Mouse (Mus musculus): ENCODE measurements around the gene Cdc37. TPM values are rescaled to one million over a fixed set of nuclear protein-coding genes. Genes with fewer than 3 reads are reported as not detected.

Cdc37 gene
- polyA plus RNA-seq, 1 experiment from 2014 or later = 215 TPM

DNA sequence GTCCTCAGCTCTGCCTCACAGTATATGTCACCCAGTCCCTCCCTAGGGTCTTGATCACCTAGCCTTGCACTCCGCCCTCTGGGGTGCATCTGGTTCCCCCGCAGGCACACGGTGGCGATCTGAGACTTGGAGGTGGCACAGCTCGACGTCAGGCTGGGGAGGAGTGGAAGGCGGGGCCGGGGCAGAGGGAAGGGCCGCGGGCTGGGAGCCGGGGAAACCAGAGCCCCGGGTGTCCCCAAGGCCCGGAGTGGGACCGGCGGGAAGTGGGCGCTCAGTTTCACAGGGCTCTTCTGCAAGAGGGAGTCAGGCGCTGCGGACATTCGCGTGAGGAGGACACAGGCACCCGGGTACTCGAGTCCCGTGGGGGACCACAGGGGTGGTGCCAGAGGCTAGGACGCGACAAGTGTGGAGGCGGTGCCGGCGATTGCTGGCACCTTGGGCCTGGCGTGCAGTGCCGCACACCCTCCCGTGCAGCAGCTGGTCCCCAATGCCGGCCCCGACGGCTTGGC is 34.2 kb upstream of the Cdc37 start:
- Histone ChIP-seq H3K4me1 (peaks cover 4% of the 10 kb centered on the region; the same call in 1 of the 2 replicates), H3K27ac (no peak overlapping the region), H3K27me3 (replicated peaks) (peaks cover 23% of the 10 kb centered on the region), H3K9me3 (no peaks in the 10 kb centered on the region), H3K9ac (no peak overlapping the region), H3K4me2 (peak overlapping the region; percentile 31), H3K4me3 (no peak overlapping the region), H3K36me3 (replicated peaks) (no peaks in the 10 kb centered on the region)
- ATAC-seq (replicated peaks) = no peak
- 7% methylated on average over 31 of the region's 34 CpGs for WGBS

GRCm38 (mm10) chr9:21183421-21183820 is 33.6 kb upstream of the Cdc37 start:
- WGBS = 83% methylated on average over 6 of the region's 6 CpGs
- no peaks in the 10 kb centered on the region for H3K9me3 ChIP-seq
- no peak overlapping the region for H3K27ac ChIP-seq
- peaks cover 23% of the 10 kb centered on the region for H3K27me3 ChIP-seq (replicated peaks)
- no peak for ATAC-seq (replicated peaks)
- no peaks in the 10 kb centered on the region for H3K36me3 ChIP-seq (replicated peaks)
- H3K9ac ChIP-seq = no peak overlapping the region
- H3K4me1 ChIP-seq = peaks cover 4% of the 10 kb centered on the region; the same call in 1 of the 2 replicates
- H3K4me3 ChIP-seq = no peak overlapping the region
- H3K4me2 ChIP-seq = 0 out of 2 replicates have a peak overlapping the region, but pooled peaks have one; percentile 31

DNA sequence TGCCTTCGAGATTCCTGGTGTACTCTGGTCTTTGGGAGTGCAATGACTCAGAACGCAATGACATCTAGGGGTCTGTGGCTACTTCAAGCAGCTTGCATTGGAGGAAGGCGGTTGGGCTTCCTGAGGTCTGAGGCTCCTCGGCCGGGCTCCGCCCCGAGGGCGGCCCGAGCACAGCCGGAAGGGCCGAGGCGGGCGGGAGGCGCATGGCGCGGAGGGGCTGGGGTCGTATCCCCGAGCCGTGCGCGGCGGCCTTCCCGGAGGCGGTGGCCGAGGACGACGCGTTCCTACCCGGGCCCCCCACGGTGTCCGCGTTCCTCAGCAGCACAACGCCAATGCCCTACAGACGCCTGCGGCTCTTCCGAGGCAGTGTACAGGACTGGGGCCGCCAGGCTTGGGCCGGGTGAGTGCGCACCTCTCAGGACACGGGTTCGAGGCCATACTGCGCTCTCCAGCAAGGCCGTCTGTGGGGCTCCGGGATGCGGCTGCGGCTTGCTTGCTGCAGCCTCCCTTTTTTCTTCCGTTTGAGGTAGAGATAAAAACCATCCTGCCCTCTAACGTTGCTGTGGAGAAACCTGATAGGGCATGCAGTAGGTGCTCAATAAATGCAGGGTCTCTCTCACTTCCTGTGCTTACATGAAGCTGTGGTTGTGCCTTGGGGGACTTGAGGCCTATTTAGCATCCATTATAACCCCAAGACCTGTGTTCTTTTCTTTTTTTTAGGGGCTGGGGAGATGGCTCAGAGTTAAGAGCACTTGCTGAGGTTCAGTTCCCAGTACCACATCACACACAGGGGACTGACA is 31.8 kb upstream of the Cdc37 start:
- no peaks in the 10 kb centered on the region for H3K9me3 ChIP-seq
- no peak overlapping the region for H3K9ac ChIP-seq
- no peak for ATAC-seq (replicated peaks)
- no peaks in the 10 kb centered on the region for H3K36me3 ChIP-seq (replicated peaks)
- peaks cover 23% of the 10 kb centered on the region for H3K27me3 ChIP-seq (replicated peaks)
- H3K27ac ChIP-seq = no peak overlapping the region
- H3K4me2 ChIP-seq = peak overlapping the region; percentile 29
- H3K4me1 ChIP-seq = peaks cover 4% of the 10 kb centered on the region; the same call in 1 of the 2 replicates
- WGBS = 6% methylated on average over 48 of the region's 48 CpGs
- peak overlapping the region; percentile 5; the same call in 1 of the 2 replicates for H3K4me3 ChIP-seq

DNA sequence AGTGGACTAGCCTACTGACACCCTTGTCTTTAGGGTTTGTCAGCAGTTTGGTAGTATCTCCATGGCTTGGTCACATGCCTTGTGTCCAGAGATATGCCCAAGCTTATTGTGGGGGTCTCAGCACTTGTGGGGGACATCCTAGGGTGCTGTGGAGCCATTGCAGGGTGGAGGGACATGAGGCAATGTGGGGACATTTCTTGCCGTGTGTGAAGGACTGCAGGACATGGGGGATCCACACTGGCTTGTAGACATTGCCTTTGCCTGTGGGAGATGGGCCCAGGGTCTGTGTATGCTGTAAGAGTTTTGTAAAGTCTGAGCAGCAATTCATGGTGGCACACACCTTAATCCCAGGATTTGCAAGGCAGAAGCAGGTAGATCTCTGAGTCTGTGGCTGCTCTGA is 31.1 kb upstream of the Cdc37 start:
- no peaks in the 10 kb centered on the region for H3K36me3 ChIP-seq (replicated peaks)
- no peak overlapping the region for H3K4me3 ChIP-seq
- H3K4me1 ChIP-seq = peaks cover 4% of the 10 kb centered on the region; the same call in 1 of the 2 replicates
- H3K9ac ChIP-seq = no peak overlapping the region
- H3K4me2 ChIP-seq = no peak overlapping the region
- ATAC-seq (replicated peaks) = no peak
- H3K27me3 ChIP-seq (replicated peaks) = peaks cover 23% of the 10 kb centered on the region
- no peaks in the 10 kb centered on the region for H3K9me3 ChIP-seq
- WGBS = 54% methylated on average over 1 of the region's 1 CpGs
- H3K27ac ChIP-seq = no peak overlapping the region

- ATAC-seq (replicated peaks) = no peak
- Histone ChIP-seq H3K4me1 (peaks cover 4% of the 10 kb centered on the region; the same call in 1 of the 2 replicates), H3K36me3 (replicated peaks) (no peaks in the 10 kb centered on the region), H3K9me3 (no peaks in the 10 kb centered on the region), H3K27me3 (replicated peaks) (peaks cover 23% of the 10 kb centered on the region), H3K4me2 (no peak overlapping the region), H3K9ac (no peak overlapping the region), H3K4me3 (no peak overlapping the region), H3K27ac (no peak overlapping the region)
- 54% methylated on average over 4 of the region's 4 CpGs for WGBS
Measured at GRCm38 (mm10) chr9:21180402-21180801, 30.6 kb upstream of the Cdc37 start.

GRCm38 (mm10) chr9:21172364-21172763 is 22.6 kb upstream of the Cdc37 start:
- Histone ChIP-seq H3K9me3 (no peaks in the 10 kb centered on the region), H3K27ac (no peak overlapping the region), H3K4me3 (no peak overlapping the region), H3K4me2 (no peak overlapping the region), H3K9ac (no peak overlapping the region), H3K27me3 (replicated peaks) (peaks cover 19% of the 10 kb centered on the region), H3K4me1 (peaks cover 4% of the 10 kb centered on the region; the same call in 1 of the 2 replicates), H3K36me3 (replicated peaks) (no peaks in the 10 kb centered on the region)
- WGBS = 81% methylated on average over 6 of the region's 6 CpGs
- ATAC-seq (replicated peaks) = no peak

GRCm38 (mm10) chr9:21169157-21169556 is 19.4 kb upstream of the Cdc37 start:
- no peaks in the 10 kb centered on the region for H3K36me3 ChIP-seq (replicated peaks)
- no peaks in the 10 kb centered on the region for H3K9me3 ChIP-seq
- ATAC-seq (replicated peaks) = no peak
- H3K4me2 ChIP-seq = no peak overlapping the region
- H3K4me3 ChIP-seq = no peak overlapping the region
- H3K27ac ChIP-seq = no peak overlapping the region
- peaks cover 51% of the 10 kb centered on the region for H3K27me3 ChIP-seq (replicated peaks)
- 40% methylated on average over 1 of the region's 1 CpGs for WGBS
- H3K4me1 ChIP-seq = peaks cover 26% of the 10 kb centered on the region
- H3K9ac ChIP-seq = no peak overlapping the region

DNA sequence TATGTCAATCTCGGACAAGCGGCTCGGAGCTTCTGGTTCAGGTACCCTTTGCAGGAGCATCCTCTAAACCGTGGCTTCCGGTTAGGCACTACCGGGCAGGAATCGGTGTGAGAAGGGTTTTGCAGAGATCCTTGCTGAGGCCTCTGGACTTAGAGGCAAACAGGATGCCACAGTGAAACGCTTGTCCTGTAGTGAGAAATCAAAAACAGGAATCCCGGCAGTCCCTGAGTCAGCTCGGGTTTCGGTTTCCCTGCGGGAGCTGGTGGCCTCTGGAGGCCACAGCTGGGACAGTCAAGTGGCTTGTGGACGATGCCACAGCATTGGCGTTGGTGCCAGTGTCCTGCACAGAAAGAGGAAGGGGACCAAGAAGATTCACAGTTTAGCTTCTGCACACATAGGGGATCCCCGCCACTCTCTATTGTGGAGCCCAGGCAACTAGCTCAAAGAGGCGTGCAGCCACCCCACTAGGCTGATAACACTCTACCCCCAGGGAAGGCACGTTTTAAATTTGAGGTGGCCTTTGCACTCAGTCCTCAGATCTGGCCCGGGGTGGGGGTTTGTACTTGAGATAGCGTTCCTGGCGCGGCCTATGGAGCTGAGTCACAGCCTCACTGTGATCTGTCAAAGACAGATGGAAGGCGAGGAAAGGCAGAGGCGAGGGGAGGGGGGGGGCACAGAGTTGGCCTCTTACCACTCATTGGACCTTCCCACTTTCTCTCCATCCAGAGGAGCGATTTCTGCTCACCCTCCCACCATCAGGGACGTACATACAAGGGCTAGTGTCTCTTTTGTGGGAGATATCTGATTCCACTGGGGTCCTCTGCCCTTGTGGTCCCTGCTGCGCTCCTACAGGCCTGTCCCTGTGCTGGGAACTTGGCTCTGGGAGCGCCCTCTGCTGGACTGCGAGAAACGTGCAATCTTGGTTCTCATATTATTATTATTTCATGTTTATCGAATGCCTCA is 18.7 kb upstream of the Cdc37 start:
- peaks cover 58% of the 10 kb centered on the region for H3K27me3 ChIP-seq (replicated peaks)
- H3K9ac ChIP-seq = no peak overlapping the region
- WGBS = 15% methylated on average over 30 of the region's 30 CpGs
- peaks cover 29% of the 10 kb centered on the region for H3K4me1 ChIP-seq
- peak overlapping the region; percentile 7; the same call in 1 of the 2 replicates for H3K27ac ChIP-seq
- H3K36me3 ChIP-seq (replicated peaks) = no peaks in the 10 kb centered on the region
- no peak overlapping the region for H3K4me3 ChIP-seq
- H3K4me2 ChIP-seq = peak overlapping the region; percentile 14; the same call in 1 of the 2 replicates
- no peak for ATAC-seq (replicated peaks)
- no peaks in the 10 kb centered on the region for H3K9me3 ChIP-seq

DNA sequence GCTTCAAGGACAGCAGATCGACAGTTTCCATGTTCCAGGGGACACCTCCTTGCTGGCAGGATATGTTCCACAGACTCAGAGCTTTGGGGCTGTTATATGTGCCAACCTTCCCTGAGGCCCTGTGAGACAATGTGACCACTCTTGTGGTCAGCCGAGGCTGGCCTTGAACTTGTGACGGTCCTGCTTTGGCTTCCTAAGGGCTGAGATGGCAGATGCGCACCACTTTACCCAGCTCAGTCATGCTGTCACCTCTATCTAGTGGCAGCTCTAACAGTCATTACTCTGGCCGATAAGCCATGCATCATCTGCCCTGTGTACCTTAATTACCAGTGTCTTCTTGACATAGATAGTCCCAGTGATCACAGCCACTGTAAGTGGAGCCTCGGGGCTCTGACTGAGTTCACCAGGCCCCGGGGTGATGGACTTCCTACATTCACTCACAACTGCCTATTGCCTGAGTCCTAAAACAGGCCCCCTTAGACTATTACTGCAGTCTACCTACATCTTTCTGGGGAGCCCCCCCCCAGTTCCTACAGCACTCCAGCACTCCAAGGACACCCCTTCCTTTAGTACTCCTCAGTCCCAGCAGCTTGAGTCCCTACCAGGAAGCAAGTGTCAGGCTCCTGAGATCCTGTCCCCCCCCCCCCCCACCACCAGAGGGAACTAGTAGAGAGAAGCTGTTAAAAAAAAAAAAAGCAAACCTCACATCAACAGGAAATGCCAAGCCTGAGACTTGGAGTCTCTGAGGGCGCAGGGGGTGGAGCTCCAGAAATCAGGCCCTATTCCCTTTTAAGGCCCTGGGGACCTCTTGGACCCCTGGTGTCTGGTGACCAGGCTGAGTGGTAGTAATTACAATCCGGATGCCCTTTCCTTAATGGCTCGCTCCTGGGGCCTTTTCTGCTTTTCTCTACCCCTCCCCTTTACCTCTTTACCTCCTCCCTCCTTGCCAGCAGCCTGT is 17.6 kb upstream of the Cdc37 start:
- peak overlapping the region; percentile 7; the same call in 1 of the 2 replicates for H3K27ac ChIP-seq
- ATAC-seq (replicated peaks) = no peak
- no peaks in the 10 kb centered on the region for H3K9me3 ChIP-seq
- H3K9ac ChIP-seq = no peak overlapping the region
- peaks cover 65% of the 10 kb centered on the region for H3K27me3 ChIP-seq (replicated peaks)
- H3K4me2 ChIP-seq = no peak overlapping the region
- H3K36me3 ChIP-seq (replicated peaks) = no peaks in the 10 kb centered on the region
- H3K4me1 ChIP-seq = peaks cover 29% of the 10 kb centered on the region
- WGBS = 73% methylated on average over 10 of the region's 10 CpGs
- H3K4me3 ChIP-seq = no peak overlapping the region

DNA sequence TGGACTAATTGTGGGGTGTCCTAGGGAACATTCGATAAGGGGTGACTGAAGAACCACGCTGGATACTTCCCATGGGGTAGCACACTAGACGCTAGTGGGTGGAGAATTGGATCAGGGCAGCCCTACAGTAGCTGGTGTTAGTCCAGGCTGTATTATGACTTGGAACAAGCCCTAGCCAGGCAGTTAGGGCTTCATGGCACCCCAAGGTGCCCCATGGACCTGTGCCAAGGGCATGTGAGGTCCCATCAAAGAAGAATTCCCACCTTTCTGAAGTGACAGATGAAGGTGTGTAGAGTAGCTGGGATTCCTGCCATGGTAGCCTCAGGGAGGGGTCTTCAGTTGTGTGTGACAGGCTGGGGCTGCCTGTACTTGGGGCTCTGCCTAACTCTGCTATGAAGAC is 16.7 kb upstream of the Cdc37 start:
- H3K9ac ChIP-seq = no peak overlapping the region

DNA sequence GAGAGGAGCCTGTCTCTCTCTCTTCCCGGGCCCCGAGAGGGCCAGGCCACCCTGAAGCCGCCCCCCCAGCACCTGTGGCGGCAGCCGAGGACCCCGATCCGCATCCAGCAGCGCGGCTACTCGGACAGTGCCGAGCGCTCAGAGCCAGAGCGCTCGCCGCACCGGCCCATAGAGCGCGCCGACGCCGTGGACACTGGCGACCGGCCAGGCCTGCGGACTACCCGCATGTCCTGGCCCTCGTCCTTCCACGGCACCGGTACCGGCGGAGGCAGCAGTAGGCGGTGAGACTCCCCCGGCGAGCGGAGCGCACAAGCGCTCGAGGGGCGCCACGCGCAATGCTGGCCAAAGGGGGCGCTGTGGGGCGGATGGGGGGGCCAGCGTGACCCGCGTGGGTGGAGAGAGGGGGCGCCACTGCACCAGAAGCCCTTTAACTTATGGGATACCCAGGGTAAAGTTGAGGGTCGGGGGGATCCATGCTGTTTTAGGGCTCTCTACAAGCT is 16.2 kb upstream of the Cdc37 start:
- peak overlapping the region; percentile 28 for H3K9ac ChIP-seq

More for the DNA sequence above, 16.7 kb upstream of the Cdc37 start:
- H3K9me3 ChIP-seq = no peaks in the 10 kb centered on the region
- peaks cover 29% of the 10 kb centered on the region for H3K4me1 ChIP-seq
- peaks cover 72% of the 10 kb centered on the region for H3K27me3 ChIP-seq (replicated peaks)
- no peak for ATAC-seq (replicated peaks)
- no peak overlapping the region for H3K27ac ChIP-seq
- no peaks in the 10 kb centered on the region for H3K36me3 ChIP-seq (replicated peaks)
- 41% methylated on average over 3 of the region's 3 CpGs for WGBS
- H3K4me3 ChIP-seq = peak overlapping the region; percentile 45
- peak overlapping the region; percentile 69 for H3K4me2 ChIP-seq

More for the DNA sequence above, 16.2 kb upstream of the Cdc37 start:
- H3K9me3 ChIP-seq = no peaks in the 10 kb centered on the region
- H3K4me1 ChIP-seq = peaks cover 35% of the 10 kb centered on the region
- H3K27me3 ChIP-seq (replicated peaks) = peaks cover 73% of the 10 kb centered on the region
- peak overlapping the region; percentile 69 for H3K4me2 ChIP-seq
- peak overlapping the region; percentile 45 for H3K4me3 ChIP-seq
- H3K36me3 ChIP-seq (replicated peaks) = no peaks in the 10 kb centered on the region
- no peak overlapping the region for H3K27ac ChIP-seq
- no peak for ATAC-seq (replicated peaks)
- WGBS = 1% methylated on average over 45 of the region's 47 CpGs
